Mouse (Mus musculus): ENCODE measurements around the gene Lamtor1. TPM values are rescaled to one million over a fixed set of nuclear protein-coding genes. Genes with fewer than 3 reads are reported as not detected.

The Lamtor1 gene
- polyA plus RNA-seq (2012; rRNA removed) = 61.7 and 74.8 TPM in 2 replicates
- polyA plus RNA-seq (2014; fragmentation: Nextera tagmentation; extraction: Ambion mirVana) = 63.3 and 67.8 TPM in 2 replicates

GRCm38 (mm10) chr7:101905561-101906286, at the start of gene Lamtor1:
Gene Lamtor1 (plus strand): TSS chr7:101905904.
- H3K27me3 ChIP-seq (ENCODE audit: control insufficient read depth, insufficient read depth, low read length) = no peaks in the 10 kb centered on the region
- H3K36me3 ChIP-seq (replicated peaks; ENCODE audit: control insufficient read depth, insufficient read depth, low read depth) = peaks cover 5% of the 10 kb centered on the region; the same call in 1 of the 2 replicates
- H3K9me3 ChIP-seq (ENCODE audit: control insufficient read depth, low read length) = no peaks in the 10 kb centered on the region
- peak within 1 kb of the TSS; percentile 81 to 85 for H3K4me3 ChIP-seq (ENCODE audit: insufficient read depth in 1 of 2, low read depth in 2 of 2, low read length in 2 of 2)
- H3K4me2 ChIP-seq (ENCODE audit: low read depth) = peak within 1 kb of the TSS; percentile 94
- H3K27ac ChIP-seq = peak within 1 kb of the TSS; percentile 84
- peaks cover 14 to 24% of the 10 kb centered on the region in 2 experiments for H3K4me1 ChIP-seq (replicated peaks; ENCODE audit: control insufficient read depth in 2 of 2, insufficient read depth in 2 of 2, low read length in 1 of 2)
- ATAC-seq (ENCODE audit: insufficient read depth) (peak; percentile 96), DNase-seq (ENCODE audit: low read depth in 3 of 3, low spot score in 3 of 3) (peak; percentile 99)
- TF ChIP-seq EP300 (IDR thresholded peaks at IDR 0.05; ENCODE audit: low read depth) (no peak), CTCF (IDR thresholded peaks at IDR 0.05; ENCODE audit: low read depth) (peak; percentile 1; the same call in 1 of the 2 replicates)
- peak within 1 kb of the TSS; percentile 91 for H3K9ac ChIP-seq (replicated peaks)
- WGBS (ENCODE audit: insufficient replicate concordance) = under 1% methylated on average over 61 of the region's 61 CpGs

DNA sequence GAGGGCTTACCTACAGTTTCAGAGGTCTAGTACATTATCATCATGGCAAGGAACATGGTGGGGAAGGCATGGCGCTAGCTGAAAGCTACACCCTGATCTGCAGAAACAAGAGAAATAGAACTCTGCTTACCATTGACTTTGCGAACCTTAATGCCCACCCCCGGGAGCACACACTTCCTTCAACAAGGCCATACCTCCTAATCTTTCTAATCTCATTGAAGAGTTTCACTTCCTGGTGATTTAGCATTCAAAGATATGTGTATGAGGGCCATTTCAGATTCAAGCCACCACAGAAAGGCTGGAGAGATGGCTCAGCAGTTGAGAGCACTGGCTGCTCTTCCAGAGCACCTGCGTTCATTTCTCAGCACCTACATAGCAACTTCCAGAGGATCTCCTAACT, 48.6 kb upstream of the Lamtor1 start, which contains the start of gene Folr2:
Gene Folr2, minus strand, starts transcription at position 101 of the 400 bp plus-strand sequence.
- TF ChIP-seq EP300 (IDR thresholded peaks at IDR 0.05; ENCODE audit: low read depth) = no peak
- no peak for TF ChIP-seq CTCF (IDR thresholded peaks at IDR 0.05; ENCODE audit: low read depth)
- Histone ChIP-seq H3K4me3 (ENCODE audit: insufficient read depth in 1 of 2, low read depth in 2 of 2, low read length in 2 of 2) (no peak within 1 kb of the TSS), H3K36me3 (replicated peaks; ENCODE audit: control insufficient read depth, insufficient read depth, low read depth) (no peaks in the 10 kb centered on the region), H3K4me2 (ENCODE audit: low read depth) (no peak within 1 kb of the TSS), H3K4me1 (replicated peaks; ENCODE audit: control insufficient read depth in 2 of 2, insufficient read depth in 2 of 2, low read length in 1 of 2) (no peaks in the 10 kb centered on the region), H3K9me3 (ENCODE audit: control insufficient read depth, low read length) (no peaks in the 10 kb centered on the region), H3K27me3 (ENCODE audit: control insufficient read depth, insufficient read depth, low read length) (no peaks in the 10 kb centered on the region), H3K27ac (no peak within 1 kb of the TSS), H3K9ac (replicated peaks) (no peak within 1 kb of the TSS)
- DNase-seq (ENCODE audit: low read depth in 3 of 3, low spot score in 3 of 3) (no peak), ATAC-seq (ENCODE audit: insufficient read depth) (no peak)
- WGBS (ENCODE audit: insufficient replicate concordance) = 65% methylated on average over 4 of the region's 4 CpGs

GRCm38 (mm10) chr7:101858362-101858761, 47.3 kb upstream of the Lamtor1 start:
- Histone ChIP-seq H3K4me1 (replicated peaks; ENCODE audit: control insufficient read depth in 2 of 2, insufficient read depth in 2 of 2, low read length in 1 of 2) (no peaks in the 10 kb centered on the region), H3K36me3 (replicated peaks; ENCODE audit: control insufficient read depth, insufficient read depth, low read depth) (no peaks in the 10 kb centered on the region), H3K4me2 (ENCODE audit: low read depth) (no peak overlapping the region), H3K27me3 (ENCODE audit: control insufficient read depth, insufficient read depth, low read length) (no peaks in the 10 kb centered on the region), H3K9me3 (ENCODE audit: control insufficient read depth, low read length) (no peaks in the 10 kb centered on the region), H3K4me3 (ENCODE audit: insufficient read depth in 1 of 2, low read depth in 2 of 2, low read length in 2 of 2) (no peak overlapping the region), H3K27ac (no peak overlapping the region), H3K9ac (replicated peaks) (no peak overlapping the region)
- TF ChIP-seq EP300 (IDR thresholded peaks at IDR 0.05; ENCODE audit: low read depth) (no peak), CTCF (IDR thresholded peaks at IDR 0.05; ENCODE audit: low read depth) (no peak)
- 51% methylated on average over 9 of the region's 9 CpGs for WGBS (ENCODE audit: insufficient replicate concordance)
- ATAC-seq (ENCODE audit: insufficient read depth) (no peak), DNase-seq (ENCODE audit: low read depth in 3 of 3, low spot score in 3 of 3) (no peak)

GRCm38 (mm10) chr7:101860978-101861377, 44.7 kb upstream of the Lamtor1 start:
- no peak overlapping the region for H3K4me3 ChIP-seq (ENCODE audit: insufficient read depth in 1 of 2, low read depth in 2 of 2, low read length in 2 of 2)
- H3K9ac ChIP-seq (replicated peaks) = no peak overlapping the region
- no peak overlapping the region for H3K4me2 ChIP-seq (ENCODE audit: low read depth)
- ATAC-seq (ENCODE audit: insufficient read depth) = no peak
- no peak for TF ChIP-seq EP300 (IDR thresholded peaks at IDR 0.05; ENCODE audit: low read depth)
- TF ChIP-seq CTCF (IDR thresholded peaks at IDR 0.05; ENCODE audit: low read depth) = no peak
- no peaks in the 10 kb centered on the region for H3K36me3 ChIP-seq (replicated peaks; ENCODE audit: control insufficient read depth, insufficient read depth, low read depth)
- H3K4me1 ChIP-seq (replicated peaks; ENCODE audit: control insufficient read depth in 2 of 2, insufficient read depth in 2 of 2, low read length in 1 of 2) = no peaks in the 10 kb centered on the region
- no peaks in the 10 kb centered on the region for H3K9me3 ChIP-seq (ENCODE audit: control insufficient read depth, low read length)
- DNase-seq (ENCODE audit: low read depth in 3 of 3, low spot score in 3 of 3) = no peak
- H3K27ac ChIP-seq = no peak overlapping the region
- H3K27me3 ChIP-seq (ENCODE audit: control insufficient read depth, insufficient read depth, low read length) = no peaks in the 10 kb centered on the region

DNA sequence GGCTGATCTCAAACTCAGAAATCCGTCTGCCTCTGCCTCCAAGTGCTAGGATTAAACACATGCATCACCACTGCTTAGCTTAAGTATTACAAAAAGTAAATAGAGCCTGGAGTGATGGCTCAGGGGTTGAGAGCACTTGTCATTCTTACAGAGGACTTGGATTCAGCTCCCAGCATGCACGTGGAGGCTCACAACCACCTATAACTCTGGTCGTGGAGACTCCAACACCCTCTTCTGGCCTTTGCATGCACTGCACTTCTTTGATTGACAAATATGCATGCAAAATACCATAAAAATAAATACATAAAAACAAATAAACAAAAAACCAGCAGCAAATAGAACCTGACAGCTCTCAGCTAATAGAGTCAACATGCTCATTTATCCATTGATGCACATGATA, 43.4 kb upstream of the Lamtor1 start:
- H3K4me3 ChIP-seq (ENCODE audit: insufficient read depth in 1 of 2, low read depth in 2 of 2, low read length in 2 of 2) = no peak overlapping the region
- TF ChIP-seq EP300 (IDR thresholded peaks at IDR 0.05; ENCODE audit: low read depth) = no peak
- TF ChIP-seq CTCF (IDR thresholded peaks at IDR 0.05; ENCODE audit: low read depth) = no peak
- no peak overlapping the region for H3K9ac ChIP-seq (replicated peaks)
- ATAC-seq (ENCODE audit: insufficient read depth) (no peak), DNase-seq (ENCODE audit: low read depth in 3 of 3, low spot score in 3 of 3) (no peak)
- 53% methylated on average over 3 of the region's 3 CpGs for WGBS (ENCODE audit: insufficient replicate concordance)
- no peak overlapping the region for H3K4me2 ChIP-seq (ENCODE audit: low read depth)
- H3K9me3 ChIP-seq (ENCODE audit: control insufficient read depth, low read length) = no peaks in the 10 kb centered on the region
- H3K36me3 ChIP-seq (replicated peaks; ENCODE audit: control insufficient read depth, insufficient read depth, low read depth) = no peaks in the 10 kb centered on the region
- H3K4me1 ChIP-seq (replicated peaks; ENCODE audit: control insufficient read depth in 2 of 2, insufficient read depth in 2 of 2, low read length in 1 of 2) = no peaks in the 10 kb centered on the region
- no peak overlapping the region for H3K27ac ChIP-seq
- H3K27me3 ChIP-seq (ENCODE audit: control insufficient read depth, insufficient read depth, low read length) = no peaks in the 10 kb centered on the region

All from liver, embryonic 14.5 days (tissue).